Mouse (Mus musculus): ENCODE data around the gene Kcnn3. TPM values are rescaled to one million over a fixed set of nuclear protein-coding genes. Genes with fewer than 3 reads are reported as not detected.

Kcnn3 gene
- polyA plus RNA-seq, 1 experiment from 2014 or later: 1.1 TPM

- H3K27me3 ChIP-seq (ENCODE audit: control insufficient read depth, insufficient read depth, low read length): no peaks in the 10 kb centered on the region
- WGBS: 76% methylated on average over 9 of the region's 9 CpGs
- no peaks in the 10 kb centered on the region for H3K4me1 ChIP-seq (ENCODE audit: control insufficient read depth, insufficient read depth, low read length)
- H3K36me3 ChIP-seq (replicated peaks; ENCODE audit: control insufficient read depth, insufficient read depth, low read depth, low read length): no peaks in the 10 kb centered on the region
- ATAC-seq (replicated peaks; ENCODE audit: insufficient number of reproducible peaks, low FRiP score, low TSS enrichment, low read depth): no peak
- no peak overlapping the region for H3K27ac ChIP-seq (replicated peaks; ENCODE audit: low read depth, low read length)
- H3K9ac ChIP-seq (replicated peaks; ENCODE audit: low read length): no peak overlapping the region; the same call in 1 of the 2 replicates
- no peak overlapping the region for H3K4me3 ChIP-seq (ENCODE audit: low read depth, low read length)
- H3K9me3 ChIP-seq (replicated peaks; ENCODE audit: control insufficient read depth, low read length): no peaks in the 10 kb centered on the region
- no peak for DNase-seq (ENCODE audit: low spot score)
- no peak overlapping the region for H3K4me2 ChIP-seq (ENCODE audit: low read depth, low read length)
These were observed 19.9 kb downstream of the Kcnn3 start for GRCm38 (mm10) chr3:89539740-89540370.

GRCm38 (mm10) chr3:89540371-89540743 is 20.4 kb downstream of the Kcnn3 start:
- no peak for ATAC-seq (replicated peaks; ENCODE audit: insufficient number of reproducible peaks, low FRiP score, low TSS enrichment, low read depth)
- H3K27ac ChIP-seq (replicated peaks; ENCODE audit: low read depth, low read length): no peak overlapping the region
- no peaks in the 10 kb centered on the region for H3K9me3 ChIP-seq (replicated peaks; ENCODE audit: control insufficient read depth, low read length)
- H3K27me3 ChIP-seq (ENCODE audit: control insufficient read depth, insufficient read depth, low read length): no peaks in the 10 kb centered on the region
- H3K4me2 ChIP-seq (ENCODE audit: low read depth, low read length): no peak overlapping the region
- H3K36me3 ChIP-seq (replicated peaks; ENCODE audit: control insufficient read depth, insufficient read depth, low read depth, low read length): no peaks in the 10 kb centered on the region
- no peak for DNase-seq (ENCODE audit: low spot score)
- no peak overlapping the region for H3K9ac ChIP-seq (replicated peaks; ENCODE audit: low read length)
- no peaks in the 10 kb centered on the region for H3K4me1 ChIP-seq (ENCODE audit: control insufficient read depth, insufficient read depth, low read length)
- WGBS: 86% methylated on average over 6 of the region's 6 CpGs
- H3K4me3 ChIP-seq (ENCODE audit: low read depth, low read length): no peak overlapping the region

- Histone ChIP-seq H3K4me2 (ENCODE audit: low read depth, low read length) (no peak overlapping the region), H3K4me3 (ENCODE audit: low read depth, low read length) (no peak overlapping the region), H3K27me3 (ENCODE audit: control insufficient read depth, insufficient read depth, low read length) (no peaks in the 10 kb centered on the region), H3K4me1 (ENCODE audit: control insufficient read depth, insufficient read depth, low read length) (no peaks in the 10 kb centered on the region), H3K9ac (replicated peaks; ENCODE audit: low read length) (no peak overlapping the region), H3K9me3 (replicated peaks; ENCODE audit: control insufficient read depth, low read length) (no peaks in the 10 kb centered on the region), H3K36me3 (replicated peaks; ENCODE audit: control insufficient read depth, insufficient read depth, low read depth, low read length) (no peaks in the 10 kb centered on the region), H3K27ac (replicated peaks; ENCODE audit: low read depth, low read length) (no peak overlapping the region)
- no peak for DNase-seq (ENCODE audit: low spot score)
- ATAC-seq (replicated peaks; ENCODE audit: insufficient number of reproducible peaks, low FRiP score, low TSS enrichment, low read depth): no peak
- WGBS: 39% methylated on average over 5 of the region's 5 CpGs
These were observed 27.0 kb downstream of the Kcnn3 start for GRCm38 (mm10) chr3:89546951-89547350.

DNA sequence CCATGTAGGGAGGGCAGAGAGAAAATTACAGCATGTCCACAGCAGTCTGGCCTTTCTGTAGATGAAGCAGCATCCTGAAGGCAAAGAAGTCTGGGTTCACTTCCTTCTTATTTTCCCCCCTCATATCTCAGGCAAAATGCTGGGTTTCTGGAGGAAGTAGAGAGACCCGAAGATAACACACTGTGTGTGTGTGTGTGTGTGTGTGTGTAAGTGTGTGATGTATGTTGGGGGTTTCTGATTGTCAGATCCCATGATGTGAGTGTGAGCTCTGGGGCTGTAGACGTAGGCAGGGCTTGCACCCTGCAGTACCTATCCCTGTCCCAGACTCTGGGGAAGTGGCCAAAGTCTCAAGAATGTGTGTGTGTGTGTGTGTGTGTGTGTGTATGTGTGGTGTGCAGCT is 28.8 kb downstream of the Kcnn3 start:
- no peak overlapping the region for H3K9ac ChIP-seq (replicated peaks; ENCODE audit: low read length)
- no peak overlapping the region for H3K4me2 ChIP-seq (ENCODE audit: low read depth, low read length)
- 75% methylated on average over 2 of the region's 2 CpGs for WGBS
- H3K36me3 ChIP-seq (replicated peaks; ENCODE audit: control insufficient read depth, insufficient read depth, low read depth, low read length): no peaks in the 10 kb centered on the region
- no peaks in the 10 kb centered on the region for H3K9me3 ChIP-seq (replicated peaks; ENCODE audit: control insufficient read depth, low read length)
- H3K4me3 ChIP-seq (ENCODE audit: low read depth, low read length): no peak overlapping the region
- no peak for DNase-seq (ENCODE audit: low spot score)
- no peak for ATAC-seq (replicated peaks; ENCODE audit: insufficient number of reproducible peaks, low FRiP score, low TSS enrichment, low read depth)
- no peaks in the 10 kb centered on the region for H3K4me1 ChIP-seq (ENCODE audit: control insufficient read depth, insufficient read depth, low read length)
- H3K27me3 ChIP-seq (ENCODE audit: control insufficient read depth, insufficient read depth, low read length): no peaks in the 10 kb centered on the region
- H3K27ac ChIP-seq (replicated peaks; ENCODE audit: low read depth, low read length): no peak overlapping the region

- DNase-seq (ENCODE audit: low spot score) (no peak), ATAC-seq (replicated peaks; ENCODE audit: insufficient number of reproducible peaks, low FRiP score, low TSS enrichment, low read depth) (no peak)
- no peak overlapping the region for H3K9ac ChIP-seq (replicated peaks; ENCODE audit: low read length)
- H3K27me3 ChIP-seq (ENCODE audit: control insufficient read depth, insufficient read depth, low read length): no peaks in the 10 kb centered on the region
- no peaks in the 10 kb centered on the region for H3K36me3 ChIP-seq (replicated peaks; ENCODE audit: control insufficient read depth, insufficient read depth, low read depth, low read length)
- H3K27ac ChIP-seq (replicated peaks; ENCODE audit: low read depth, low read length): no peak overlapping the region
- WGBS: 56% methylated on average over 4 of the region's 4 CpGs
- no peak overlapping the region for H3K4me3 ChIP-seq (ENCODE audit: low read depth, low read length)
- H3K9me3 ChIP-seq (replicated peaks; ENCODE audit: control insufficient read depth, low read length): no peaks in the 10 kb centered on the region
- no peaks in the 10 kb centered on the region for H3K4me1 ChIP-seq (ENCODE audit: control insufficient read depth, insufficient read depth, low read length)
- H3K4me2 ChIP-seq (ENCODE audit: low read depth, low read length): no peak overlapping the region
These were observed 29.5 kb downstream of the Kcnn3 start for GRCm38 (mm10) chr3:89549488-89549887.

DNA sequence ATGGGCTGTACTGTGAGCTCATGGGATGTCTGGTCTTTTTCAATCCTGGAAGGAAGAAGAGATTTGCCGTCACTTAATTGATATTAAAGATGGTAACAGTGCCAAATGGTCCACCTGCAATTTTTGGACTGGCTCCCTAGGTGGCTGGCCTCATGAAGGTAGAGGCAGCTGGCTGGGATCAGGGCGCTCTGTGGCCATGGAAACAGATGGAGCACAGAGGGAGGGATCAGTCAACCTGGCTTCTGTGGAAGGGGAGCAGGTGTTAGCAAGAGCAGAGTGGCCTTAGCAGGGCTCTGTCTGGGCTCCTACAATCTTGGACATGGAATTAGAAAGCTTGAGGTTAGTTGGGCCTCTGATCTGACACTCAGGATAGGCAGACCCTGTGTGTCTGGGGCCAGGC is 31.9 kb downstream of the Kcnn3 start:
- Histone ChIP-seq H3K4me1 (ENCODE audit: control insufficient read depth, insufficient read depth, low read length) (no peaks in the 10 kb centered on the region), H3K9ac (replicated peaks; ENCODE audit: low read length) (no peak overlapping the region), H3K4me2 (ENCODE audit: low read depth, low read length) (no peak overlapping the region), H3K27ac (replicated peaks; ENCODE audit: low read depth, low read length) (no peak overlapping the region), H3K27me3 (ENCODE audit: control insufficient read depth, insufficient read depth, low read length) (no peaks in the 10 kb centered on the region), H3K4me3 (ENCODE audit: low read depth, low read length) (no peak overlapping the region), H3K36me3 (replicated peaks; ENCODE audit: control insufficient read depth, insufficient read depth, low read depth, low read length) (no peaks in the 10 kb centered on the region), H3K9me3 (replicated peaks; ENCODE audit: control insufficient read depth, low read length) (no peaks in the 10 kb centered on the region)
- WGBS: 91% methylated on average over 2 of the region's 2 CpGs
- DNase-seq (ENCODE audit: low spot score) (no peak), ATAC-seq (replicated peaks; ENCODE audit: insufficient number of reproducible peaks, low FRiP score, low TSS enrichment, low read depth) (no peak)

- no peak for DNase-seq (ENCODE audit: low spot score)
- WGBS: 93% methylated on average over 8 of the region's 8 CpGs
- H3K9ac ChIP-seq (replicated peaks; ENCODE audit: low read length): no peak overlapping the region
- no peaks in the 10 kb centered on the region for H3K4me1 ChIP-seq (ENCODE audit: control insufficient read depth, insufficient read depth, low read length)
- no peak overlapping the region for H3K27ac ChIP-seq (replicated peaks; ENCODE audit: low read depth, low read length)
- H3K4me2 ChIP-seq (ENCODE audit: low read depth, low read length): no peak overlapping the region
- ATAC-seq (replicated peaks; ENCODE audit: insufficient number of reproducible peaks, low FRiP score, low TSS enrichment, low read depth): no peak
- no peaks in the 10 kb centered on the region for H3K36me3 ChIP-seq (replicated peaks; ENCODE audit: control insufficient read depth, insufficient read depth, low read depth, low read length)
- no peaks in the 10 kb centered on the region for H3K9me3 ChIP-seq (replicated peaks; ENCODE audit: control insufficient read depth, low read length)
- no peaks in the 10 kb centered on the region for H3K27me3 ChIP-seq (ENCODE audit: control insufficient read depth, insufficient read depth, low read length)
- H3K4me3 ChIP-seq (ENCODE audit: low read depth, low read length): no peak overlapping the region
These were observed 33.5 kb downstream of the Kcnn3 start for GRCm38 (mm10) chr3:89553432-89553831.

DNA sequence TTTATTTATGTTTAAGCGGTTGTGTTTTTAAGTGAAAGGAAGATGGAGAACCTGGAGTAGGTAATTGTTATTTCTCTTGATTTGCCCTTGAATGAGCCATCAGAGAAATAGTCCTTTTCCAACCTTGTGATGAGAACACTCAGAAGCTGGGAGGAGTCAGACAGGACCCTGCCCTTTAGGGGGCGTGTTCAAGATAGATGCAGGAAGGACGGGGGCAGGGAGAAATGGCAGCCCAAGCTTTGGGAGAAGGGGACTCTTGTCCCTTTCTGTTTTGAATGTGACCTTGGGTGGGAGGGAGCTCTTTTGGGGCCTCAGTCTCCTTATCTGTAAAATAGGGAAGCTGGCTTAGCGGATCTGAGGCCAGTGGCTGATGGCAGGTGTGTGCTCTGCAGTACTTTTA is 34.0 kb downstream of the Kcnn3 start:
- Histone ChIP-seq H3K36me3 (replicated peaks; ENCODE audit: control insufficient read depth, insufficient read depth, low read depth, low read length) (no peaks in the 10 kb centered on the region), H3K4me3 (ENCODE audit: low read depth, low read length) (no peak overlapping the region), H3K9ac (replicated peaks; ENCODE audit: low read length) (no peak overlapping the region), H3K4me1 (ENCODE audit: control insufficient read depth, insufficient read depth, low read length) (no peaks in the 10 kb centered on the region), H3K9me3 (replicated peaks; ENCODE audit: control insufficient read depth, low read length) (no peaks in the 10 kb centered on the region), H3K27ac (replicated peaks; ENCODE audit: low read depth, low read length) (no peak overlapping the region), H3K4me2 (ENCODE audit: low read depth, low read length) (no peak overlapping the region), H3K27me3 (ENCODE audit: control insufficient read depth, insufficient read depth, low read length) (no peaks in the 10 kb centered on the region)
- ATAC-seq (replicated peaks; ENCODE audit: insufficient number of reproducible peaks, low FRiP score, low TSS enrichment, low read depth) (no peak), DNase-seq (ENCODE audit: low spot score) (no peak)
- WGBS: 81% methylated on average over 4 of the region's 4 CpGs
